Mouse (Mus musculus) adipose tissue, adult 10 weeks (tissue): ENCODE results near the gene Rd3l. TPM values are rescaled to one million over a fixed set of nuclear protein-coding genes. Genes with fewer than 3 reads are reported as not detected.

Experiments
- polyA plus RNA-seq: library from polyadenylated mRNA; stranded (reverse); fragments of 350-450 nt; fragmentation: Illumina TruSeq; extraction: RNeasy Lipid Tissue Mini Kit (QIAGEN cat#74804); gene quantifications from one replicate; pipeline ENCODE4 v1.2.3, GENCODE M21; 2014; ENCODE audit warnings: low read depth, low replicate concordance

Rd3l gene
- not detected for polyA plus RNA-seq

DNA sequence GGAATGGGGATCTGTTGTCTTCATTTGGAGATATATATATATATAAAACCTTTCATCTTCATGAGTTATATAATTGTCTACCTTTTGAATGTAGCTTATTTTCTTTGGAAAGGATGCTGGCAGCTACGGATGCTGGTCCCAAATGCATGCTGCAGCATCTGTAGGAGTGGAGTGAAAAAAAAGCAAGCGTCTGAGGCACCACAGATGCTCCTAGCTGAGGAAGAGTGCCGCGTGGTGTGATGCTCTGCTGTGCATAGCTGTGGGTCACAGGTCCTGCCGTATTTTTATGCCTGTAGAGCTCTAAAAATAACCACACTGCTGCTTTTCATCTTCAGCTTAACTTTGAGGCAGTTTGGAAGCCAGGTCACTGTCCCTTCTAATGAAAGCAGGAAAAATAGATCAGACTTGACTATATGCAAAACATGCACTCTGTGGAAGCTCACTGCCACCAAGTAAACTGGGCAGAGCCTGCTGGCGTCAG is at the start of gene Rd3l:
Gene Rd3l (minus strand): TSS at position 431 of the 481 bp plus-strand sequence.

DNA sequence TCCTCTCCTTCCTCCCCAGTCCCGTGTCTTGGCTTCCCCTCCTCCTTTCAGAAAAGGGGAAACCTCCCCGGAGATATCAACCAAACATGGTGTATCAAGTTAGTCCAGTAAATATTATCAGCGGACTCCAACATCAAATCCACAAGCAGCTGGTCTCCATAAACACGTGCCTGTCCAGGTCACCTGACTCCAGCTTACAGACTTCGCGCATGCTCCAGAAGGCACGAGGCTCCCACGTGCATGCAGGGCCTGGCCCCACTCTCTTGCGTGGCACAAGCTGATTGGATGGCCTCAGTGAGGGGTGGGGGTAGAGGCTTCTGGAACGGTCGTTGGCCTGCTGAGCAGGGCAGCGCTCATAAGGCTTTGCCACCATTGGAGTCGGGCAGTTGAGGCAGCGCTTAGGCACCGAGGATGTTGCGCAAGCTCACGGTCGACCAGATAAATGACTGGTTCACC is 9.9 kb downstream of the Rd3l start, which contains the start of gene Tdrd9:
Gene Tdrd9 (plus strand): TSS at position 329 of the 456 bp plus-strand sequence.

DNA sequence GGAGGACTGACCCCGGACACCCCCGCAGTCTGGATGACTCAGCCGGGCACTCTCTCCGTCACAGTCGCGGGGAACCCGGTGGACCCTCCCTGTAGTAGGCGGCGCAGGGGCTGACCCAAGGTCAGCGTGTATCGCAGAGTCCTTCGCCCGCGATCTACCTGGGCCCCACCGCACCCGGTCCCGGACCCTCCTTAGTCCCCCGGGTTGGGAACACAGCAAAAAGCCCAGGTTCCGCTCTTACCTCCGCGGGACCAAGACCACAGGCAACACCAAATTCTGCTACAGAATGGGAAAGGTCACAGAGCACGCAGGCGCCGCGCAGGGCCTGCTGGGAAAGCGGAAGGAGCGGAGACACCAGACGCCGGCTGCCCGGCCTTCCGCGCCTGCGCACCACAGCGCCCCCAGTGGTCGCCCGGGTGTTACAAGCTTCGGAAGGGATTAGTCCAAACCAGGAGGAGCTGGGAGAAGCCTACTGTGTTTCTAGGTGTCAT is 14.4 kb downstream of the Rd3l start, which contains the start of gene Atp5mpl:
Gene Atp5mpl (minus strand): TSS at position 295 of the 491 bp plus-strand sequence.

Other genes with a start within 250 kb of the Rd3l start
- 61.9 TPM for gene Klc1, start 222.5 kb downstream of the Rd3l start, polyA plus RNA-seq
- 6.3 TPM for gene Xrcc3, start 167.4 kb downstream of the Rd3l start, polyA plus RNA-seq
- 98.0 TPM for gene Zfyve21, start 167.1 kb downstream of the Rd3l start, polyA plus RNA-seq
- 29.9 TPM for gene Ppp1r13b, start 73.2 kb downstream of the Rd3l start, polyA plus RNA-seq
- gene Atp5mpl, start 14.3 kb downstream of the Rd3l start, polyA plus RNA-seq = 387 TPM
- 1.6 TPM for gene Tdrd9, start 9.8 kb downstream of the Rd3l start, polyA plus RNA-seq
- 31.1 TPM for gene Aspg, start 125.4 kb upstream of the Rd3l start, polyA plus RNA-seq
- gene Kif26a, start 164.9 kb upstream of the Rd3l start, polyA plus RNA-seq = 5.5 TPM